Mouse (Mus musculus): Measurements from ENCODE around the gene Ccm2.
A peak's percentile ranks its signal among the peaks of the same experiment; 100 is the strongest.

The Ccm2 gene

DNA sequence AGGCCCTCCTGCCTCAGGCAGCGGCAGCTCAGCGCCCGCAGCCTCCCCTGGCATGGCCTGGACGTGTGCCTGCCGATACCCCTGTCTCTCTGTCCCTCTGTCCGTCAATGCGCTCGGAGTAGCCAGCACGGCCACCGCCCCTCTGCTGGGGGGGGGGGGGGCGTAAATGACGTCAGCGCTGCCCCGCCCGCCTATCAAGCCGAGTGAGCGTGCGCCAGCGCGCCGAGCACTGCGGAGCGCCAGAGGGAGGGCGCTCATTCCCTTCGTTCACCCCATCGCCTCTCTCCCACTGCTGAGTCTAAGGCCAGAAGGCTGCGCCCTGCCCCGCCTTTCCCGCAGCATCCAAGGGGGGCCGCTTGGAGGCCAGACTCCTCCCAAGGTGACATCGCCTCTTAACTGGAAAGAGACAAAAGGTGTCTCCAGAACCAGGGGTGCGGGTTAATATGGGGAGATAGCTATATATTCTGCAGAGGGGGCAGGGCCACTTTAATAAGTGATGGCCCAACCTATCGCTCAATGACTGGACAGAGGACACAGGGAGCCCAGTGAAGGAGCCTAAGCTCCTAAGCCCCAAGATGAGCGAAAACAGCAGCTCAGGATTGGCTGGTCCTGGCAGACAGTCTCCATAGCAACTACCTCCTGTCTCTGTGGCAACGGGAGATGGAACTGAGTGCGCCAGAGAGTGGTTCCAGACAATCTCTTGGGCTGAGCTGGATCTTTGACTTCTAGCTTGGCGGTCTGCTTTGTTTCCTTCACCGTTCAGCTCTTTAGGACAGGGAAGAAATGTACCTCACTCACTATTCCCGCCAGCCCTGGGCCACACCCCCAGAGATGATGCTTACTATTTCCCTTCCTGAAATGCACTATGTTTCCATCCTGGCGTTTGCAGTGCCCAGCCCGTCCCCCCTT is 59.1 kb downstream of the Ccm2 start, which contains the start of gene Nacad:
Gene Nacad, minus strand, starts transcription at position 563 of the 909 bp plus-strand sequence.
- DNase-seq = peak; percentile 47

DNA sequence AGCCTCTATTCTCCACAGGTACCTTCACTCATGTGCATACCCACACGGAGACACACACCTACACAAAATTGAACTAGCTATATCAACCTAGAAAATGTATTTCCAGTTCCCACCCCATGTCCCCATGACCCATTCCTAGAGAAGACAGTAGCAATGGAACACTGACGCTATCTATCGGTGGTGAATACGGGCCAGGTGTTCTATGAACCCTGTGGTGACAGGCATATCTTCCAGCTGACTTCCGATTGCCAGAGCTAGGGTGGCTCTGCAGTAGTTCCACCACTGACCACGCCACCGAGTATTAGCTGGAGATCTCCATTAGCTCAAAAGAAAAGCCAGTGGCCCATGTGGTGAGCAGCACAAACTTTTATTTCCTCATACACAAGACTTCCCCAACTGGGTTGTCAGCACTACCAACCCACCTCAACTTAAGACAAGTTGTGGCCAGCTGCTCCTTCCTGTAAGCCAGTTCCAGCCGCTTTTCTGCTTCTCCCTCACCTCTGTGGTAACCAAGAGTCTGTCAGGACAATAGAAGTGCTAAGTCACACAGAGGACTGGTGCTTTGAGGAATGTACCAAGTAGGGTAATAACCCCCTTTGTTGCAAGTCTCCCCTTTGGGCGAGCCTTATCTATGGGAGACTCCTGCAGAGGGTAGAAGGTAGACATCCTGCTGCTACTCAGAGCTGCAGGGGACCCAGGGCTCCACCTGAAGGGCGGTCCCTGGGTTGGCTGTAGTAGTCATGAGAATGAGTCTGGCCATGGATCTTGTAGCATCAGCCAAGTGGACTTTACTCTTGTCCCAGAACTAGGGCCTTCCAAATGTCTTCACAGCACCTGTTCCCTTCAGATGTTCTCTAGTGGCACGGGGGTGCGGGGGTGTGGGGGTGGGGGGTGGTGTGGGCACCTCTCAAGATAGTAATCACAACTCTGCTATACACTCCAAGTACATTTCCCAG is 68.8 kb downstream of the Ccm2 start:
- DNase-seq = no peak

DNA sequence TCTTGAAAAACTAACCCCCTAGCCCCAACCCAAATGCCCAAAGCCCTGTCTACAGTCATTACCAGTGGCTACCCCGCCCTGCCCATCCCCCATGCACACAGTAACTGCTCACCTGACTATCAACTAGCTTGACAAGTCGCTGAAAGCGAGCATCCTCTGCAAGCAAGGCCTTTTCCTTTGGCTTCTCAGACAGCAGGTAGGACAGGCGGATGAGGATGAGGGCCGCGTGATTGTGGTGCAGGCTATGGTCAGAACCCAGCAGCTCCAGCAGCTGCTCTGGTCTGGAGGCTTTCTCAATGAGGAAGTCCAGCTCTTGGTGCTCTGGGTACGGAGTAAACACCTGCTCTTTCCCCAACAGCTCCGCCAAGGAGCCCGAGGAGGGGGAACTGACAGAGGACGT is 77.0 kb downstream of the Ccm2 start:
- no peak for DNase-seq

DNA sequence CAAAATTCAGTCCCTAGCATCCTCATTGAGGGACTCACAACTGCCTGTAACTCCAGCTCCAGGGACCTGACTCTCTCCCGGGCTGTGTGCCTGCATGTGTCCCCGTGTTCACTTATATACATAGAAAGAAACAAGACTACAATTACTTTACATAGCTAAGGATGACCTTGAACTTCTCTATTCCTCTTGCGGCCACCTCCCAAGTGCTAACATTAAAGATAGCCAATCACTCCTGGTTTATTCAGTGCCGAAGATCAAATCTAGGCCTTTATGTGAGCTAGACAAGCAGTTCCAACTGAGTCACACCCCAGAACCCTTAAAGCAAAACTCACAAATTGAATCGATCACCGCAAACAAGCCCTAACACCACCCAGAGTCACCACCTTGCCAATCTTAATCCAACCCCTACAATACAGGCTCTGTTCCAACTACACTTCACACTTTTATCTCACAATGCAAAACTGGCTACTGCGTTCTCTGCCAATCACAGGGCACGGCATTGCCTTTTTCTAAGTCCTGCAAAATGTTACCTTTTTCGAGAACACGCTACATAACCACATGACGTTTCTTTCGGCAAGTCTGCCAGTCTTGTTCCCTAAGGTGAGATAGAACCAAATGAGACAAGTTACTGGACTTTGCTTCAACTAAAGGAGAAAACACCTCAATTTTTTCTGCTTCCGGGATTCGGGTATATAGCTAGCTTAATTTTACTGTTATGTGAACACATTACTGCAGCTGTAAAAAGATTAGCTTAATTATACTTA is 78.1 kb downstream of the Ccm2 start:
- no peak for DNase-seq

DNA sequence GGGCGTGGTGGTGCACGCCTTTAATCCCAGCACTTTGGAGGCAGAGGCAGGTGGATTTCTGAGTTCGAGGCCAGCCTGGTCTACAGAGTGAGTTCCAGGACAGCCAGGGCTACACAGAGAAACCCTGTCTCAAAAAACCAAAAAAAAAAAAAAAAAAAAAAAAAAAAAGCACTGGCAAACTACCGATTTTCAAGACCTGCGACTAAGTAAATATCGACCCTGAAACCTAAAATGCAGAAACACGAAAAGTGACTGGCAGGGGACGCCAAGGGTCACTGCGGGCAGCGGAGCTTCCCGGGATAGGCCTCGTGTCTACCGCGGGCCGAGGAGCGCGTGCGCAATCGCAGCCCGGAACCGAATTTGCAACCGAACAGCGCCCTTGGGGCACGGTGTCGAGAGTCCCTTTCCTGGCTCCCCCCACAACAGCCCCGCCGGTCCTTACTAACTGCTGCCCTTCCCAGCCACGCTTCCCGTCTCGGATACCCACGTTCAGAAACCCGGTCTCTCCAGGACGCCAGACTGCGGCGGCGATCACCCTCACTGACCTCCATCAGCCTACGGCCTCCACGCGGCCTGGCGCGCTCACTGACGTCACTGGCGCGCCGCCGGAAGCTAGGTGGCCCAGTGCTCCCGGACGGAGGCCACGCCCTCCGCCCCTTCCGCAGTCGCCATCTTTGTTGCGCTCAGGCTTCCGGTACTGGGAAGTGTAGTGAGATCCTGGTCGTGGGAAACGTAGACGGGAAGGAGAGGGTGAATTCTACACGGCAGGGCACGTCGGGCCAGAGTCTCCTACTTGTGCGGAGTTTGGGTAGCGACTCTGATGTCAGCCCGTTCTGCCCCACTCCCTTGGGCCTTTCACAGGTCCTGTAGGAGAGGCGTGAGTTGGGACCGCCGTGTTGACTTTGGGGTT is 79.0 kb downstream of the Ccm2 start, which contains the start of gene Tbrg4:
Gene Tbrg4, minus strand, starts transcription at position 590 of the 910 bp plus-strand sequence.
- DNase-seq = peak; percentile 94

DNA sequence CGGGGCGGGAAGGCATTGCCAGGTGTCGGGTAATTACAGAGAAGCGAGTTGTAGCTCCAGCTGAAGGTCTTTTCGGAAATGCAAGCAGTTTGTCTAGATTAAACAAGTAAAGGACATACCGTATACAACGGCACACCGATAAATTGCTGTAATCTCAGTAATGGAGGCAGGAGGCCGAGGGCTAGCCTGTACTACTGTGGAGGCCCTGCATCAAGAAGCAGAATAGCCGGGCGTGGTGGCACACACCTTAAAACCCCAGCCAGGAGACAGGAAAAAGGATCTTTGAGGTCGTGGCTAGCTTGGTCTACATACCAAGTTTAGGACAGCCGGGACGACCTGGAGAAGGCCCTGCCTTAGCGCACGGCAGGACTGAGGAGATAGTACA is 79.7 kb downstream of the Ccm2 start:
- DNase-seq = no peak

DNA sequence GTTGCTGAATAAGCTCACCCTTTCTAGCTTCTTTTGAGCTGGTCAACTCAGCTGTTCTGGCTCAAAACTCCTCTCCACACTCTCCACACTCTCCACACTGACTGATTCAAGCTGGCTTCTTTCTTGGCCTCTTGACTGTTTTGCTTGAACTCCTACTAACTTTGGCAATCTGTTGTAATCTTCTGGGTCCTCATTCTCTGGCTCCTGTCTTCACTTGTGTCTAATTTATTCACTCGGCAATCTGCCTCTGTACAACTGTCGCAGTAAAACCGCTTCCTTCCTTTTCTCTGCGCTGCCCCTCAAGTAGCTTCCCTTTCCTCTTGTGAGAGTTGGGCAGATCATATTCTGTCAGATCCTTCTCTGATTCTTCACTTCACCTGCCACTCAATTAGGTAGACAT is 81.0 kb downstream of the Ccm2 start:
- no peak for DNase-seq

DNA sequence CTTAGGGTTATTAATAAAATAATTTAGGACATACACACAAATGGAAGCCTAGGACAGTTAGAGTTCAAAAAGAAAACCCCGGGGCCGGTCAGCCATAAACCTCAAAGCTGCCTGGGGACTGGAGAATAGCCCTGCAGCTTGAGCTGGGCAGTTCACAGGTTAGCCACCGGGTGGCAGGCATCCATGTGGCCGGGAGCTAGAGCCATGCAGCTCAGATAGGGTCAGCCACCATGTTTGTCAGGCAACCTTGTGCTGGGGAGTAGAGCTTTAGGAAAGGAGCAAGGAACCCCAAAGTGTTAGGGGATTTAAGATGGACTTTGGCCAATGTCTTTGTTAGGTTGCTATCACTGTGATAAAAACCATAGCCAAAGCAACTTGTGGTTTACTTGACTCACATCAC is 81.9 kb downstream of the Ccm2 start:
- DNase-seq = peak; percentile 66

DNA sequence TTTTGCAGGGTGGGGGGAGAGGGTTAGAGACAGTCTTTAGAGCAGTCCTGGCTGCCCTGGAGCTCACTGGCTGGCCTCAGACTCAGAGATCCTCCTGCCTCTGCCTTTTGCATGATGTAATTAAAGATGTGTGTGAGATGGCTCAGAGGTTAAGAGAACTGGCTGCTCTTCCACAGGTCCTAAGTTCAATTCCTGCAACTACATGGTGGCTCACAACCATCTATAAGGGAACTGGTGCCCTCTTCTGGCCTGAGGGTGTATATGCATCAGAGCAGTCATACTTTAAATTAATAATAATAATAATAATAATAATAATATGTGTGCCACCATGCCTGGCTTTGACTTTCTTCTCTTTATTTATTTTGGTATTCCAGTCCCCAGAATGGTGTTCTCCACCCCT is 83.0 kb downstream of the Ccm2 start:
- DNase-seq = peak; percentile 40

DNA sequence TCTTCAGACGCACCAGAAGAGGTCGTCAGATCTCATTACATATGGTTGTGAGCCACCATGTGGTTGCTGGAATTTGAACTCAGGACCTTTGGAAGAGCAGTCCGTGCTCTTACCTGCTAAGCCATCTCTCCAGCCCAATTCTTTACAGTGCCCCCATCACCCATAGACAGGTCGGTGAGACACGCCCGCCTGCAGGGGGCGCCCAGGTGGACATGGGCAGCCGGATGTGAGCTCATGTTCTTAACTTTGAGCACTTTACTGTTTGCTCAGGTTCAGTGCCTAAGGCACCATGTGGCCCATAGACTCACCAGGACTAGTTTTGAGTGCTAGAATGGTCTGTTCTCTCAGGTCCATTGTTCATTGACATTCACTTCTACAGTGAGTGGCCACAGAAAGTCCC is 89.5 kb downstream of the Ccm2 start:
- DNase-seq = no peak

DNA sequence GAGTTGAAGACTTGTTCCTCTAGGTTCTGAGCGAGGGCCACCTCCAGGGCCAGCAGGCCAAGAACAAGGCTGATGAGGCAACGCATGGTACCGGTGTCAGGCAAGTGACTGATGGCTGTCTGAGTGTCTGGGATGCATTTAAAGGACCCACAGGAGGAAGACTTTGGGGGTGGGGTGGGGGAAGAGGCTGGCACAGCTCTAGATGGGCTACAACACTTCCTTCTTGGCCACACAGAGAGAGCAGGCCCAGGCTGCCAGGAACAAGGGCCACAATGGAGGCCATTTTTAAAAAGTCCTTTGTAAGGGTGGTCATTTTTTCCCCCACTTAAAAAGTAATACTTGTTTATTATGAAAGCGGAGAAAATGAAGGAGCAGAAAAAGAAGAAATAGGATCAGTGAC is 91.8 kb downstream of the Ccm2 start, which contains the start of gene Wap:
Gene Wap, minus strand, starts transcription at position 101 of the 400 bp plus-strand sequence.
- DNase-seq = no peak

DNA sequence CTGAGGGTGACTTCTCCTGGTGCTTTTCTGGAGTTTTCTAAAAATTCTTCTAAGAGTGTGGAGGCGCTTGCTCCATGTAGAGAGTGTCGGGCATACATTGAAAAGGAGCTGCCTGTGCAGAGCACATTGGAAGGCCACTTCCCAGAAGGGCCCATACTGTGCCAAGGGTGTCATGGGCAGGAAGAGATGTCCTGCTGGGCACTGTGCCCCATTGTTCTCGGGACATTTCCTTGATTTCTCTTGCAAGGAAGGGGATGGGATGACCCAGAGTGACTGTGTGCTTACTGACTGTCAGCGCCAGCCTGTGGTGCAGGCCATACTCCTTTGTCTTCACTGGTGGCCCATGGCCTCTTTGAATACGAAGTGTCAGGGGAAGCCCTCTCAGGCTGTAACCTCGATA is 92.4 kb downstream of the Ccm2 start:
- peak; percentile 21 for DNase-seq

DNA sequence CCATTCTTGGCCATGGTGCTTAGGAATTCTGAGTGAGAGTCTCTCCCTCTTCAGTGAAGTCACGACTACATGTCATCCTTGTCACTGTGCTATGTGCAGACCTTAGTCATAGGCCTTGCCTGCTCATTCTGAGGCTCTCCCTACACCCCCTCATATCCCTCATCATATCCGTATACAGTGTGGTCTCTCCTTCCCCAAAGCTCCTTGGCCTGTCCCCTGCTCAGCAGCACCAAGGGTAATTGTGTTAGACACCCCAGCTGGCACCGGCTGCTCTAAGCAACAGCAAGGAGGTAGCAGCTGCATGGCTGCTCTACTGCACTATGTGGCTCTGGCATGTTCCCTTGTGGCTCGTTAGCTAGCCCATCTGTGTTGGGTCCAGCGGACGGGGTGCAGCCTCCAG is 97.9 kb downstream of the Ccm2 start:
- DNase-seq = peak; percentile 10
